Mouse (Mus musculus) MEL (cell line): Measurements from ENCODE around the gene Arhgap21.

Source experiments
- CTCF ChIP-seq, 3 experiments: IDR thresholded peaks in 2 of 3; conservative IDR thresholded peaks in 1 of 3; 2 replicates each; pipeline ENCODE4 v1.5.1; 2011 to 2012; ENCODE audit warnings: low read length in 3 of 3, low read depth in 2 of 3, mild to moderate bottlenecking in 2 of 3, improper control_type of control experiment in 1 of 3, inconsistent platforms in 1 of 3, mixed read lengths in 1 of 3, moderate library complexity in 1 of 3; ENCODE audit not compliant: control insufficient read depth in 1 of 3, insufficient read depth in 1 of 3, poor library complexity in 1 of 3, severe bottlenecking in 1 of 3
- E2F4 ChIP-seq: IDR thresholded peaks from 2 replicates; pipeline ENCODE4 v1.6.1; 2011; ENCODE audit warnings: low read depth, low read length, improper control_type of control experiment, borderline replicate concordance
- POLR2A ChIP-seq, 2 experiments: IDR thresholded peaks; 2 replicates each; pipeline ENCODE4 v1.6.1; 2011 to 2012; ENCODE audit warnings: low read length in 2 of 2, mild to moderate bottlenecking in 2 of 2, control low read depth in 1 of 2, improper control_type of control experiment in 1 of 2, low read depth in 1 of 2, moderate library complexity in 1 of 2; ENCODE audit not compliant: control insufficient read depth in 1 of 2, insufficient read depth in 1 of 2, poor library complexity in 1 of 2
- SIN3A ChIP-seq: IDR thresholded peaks from 2 replicates; pipeline ENCODE4 v1.6.1; 2012; ENCODE audit warnings: low read length, improper control_type of control experiment, inconsistent platforms
- TAL1 ChIP-seq: IDR thresholded peaks from 2 replicates; pipeline ENCODE4 v1.6.1; 2012; ENCODE audit warnings: mild to moderate bottlenecking, inconsistent platforms, low read length, moderate library complexity, mixed read lengths

- no peak for TF ChIP-seq CTCF (IDR thresholded peaks at IDR 0.05 in 2 of 3, conservative IDR thresholded peaks at IDR 0.05 in 1 of 3; ENCODE audit: control insufficient read depth in 1 of 3, insufficient read depth in 1 of 3, low read depth in 2 of 3, low read length in 3 of 3, poor library complexity in 1 of 3, severe bottlenecking in 1 of 3)
- TF ChIP-seq E2F4, result no peak
- TF ChIP-seq TAL1, result no peak
- TF ChIP-seq POLR2A (IDR thresholded peaks at IDR 0.05; ENCODE audit: control insufficient read depth in 1 of 2, insufficient read depth in 1 of 2, low read depth in 1 of 2, low read length in 2 of 2, poor library complexity in 1 of 2), result no peak
- no peak for TF ChIP-seq SIN3A
Measured at GRCm38 (mm10) chr2:20978726-20979125, 10.0 kb upstream of the Arhgap21 start.
